Mouse (Mus musculus) brain, embryonic 18.5 days (tissue): ENCODE results near the gene Itpr1.

ENCODE experiments used
- DNase-seq: peaks from one replicate; pipeline ENCODE4 v3.0.0-alpha.2; 2012; ENCODE audit warnings: low read depth, low spot score

Itpr1 gene

DNA sequence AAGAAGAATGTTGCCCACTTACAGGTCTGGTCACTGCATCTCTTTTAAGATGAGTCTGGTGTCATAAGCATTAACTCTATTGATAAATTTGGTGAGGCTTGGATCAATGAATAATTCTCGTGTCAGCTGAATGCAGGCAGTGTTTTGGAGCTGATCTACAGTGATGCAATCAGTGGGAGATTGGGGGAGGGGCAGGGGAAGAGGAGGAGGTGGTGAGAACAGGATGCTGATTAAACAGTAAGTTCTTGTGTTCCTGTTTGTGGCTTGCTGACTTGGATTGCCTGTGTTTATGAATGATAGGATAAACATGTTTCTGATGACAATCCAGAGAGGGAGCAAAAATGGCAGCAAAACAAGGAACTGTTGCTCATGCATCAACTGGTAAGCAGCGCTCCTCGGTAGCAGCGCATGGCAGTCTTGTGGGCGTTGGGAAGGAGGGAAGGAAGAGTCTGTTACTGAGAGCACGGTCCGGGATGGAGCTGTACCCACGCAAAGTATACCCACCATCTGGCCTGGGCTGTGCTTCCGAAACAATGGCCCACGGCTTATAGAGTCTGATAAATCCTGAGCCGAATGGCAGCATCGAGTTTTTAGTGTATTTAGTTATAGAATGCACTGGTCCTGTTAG is 64.1 kb downstream of the Itpr1 start:
- DNase-seq = no peak

DNA sequence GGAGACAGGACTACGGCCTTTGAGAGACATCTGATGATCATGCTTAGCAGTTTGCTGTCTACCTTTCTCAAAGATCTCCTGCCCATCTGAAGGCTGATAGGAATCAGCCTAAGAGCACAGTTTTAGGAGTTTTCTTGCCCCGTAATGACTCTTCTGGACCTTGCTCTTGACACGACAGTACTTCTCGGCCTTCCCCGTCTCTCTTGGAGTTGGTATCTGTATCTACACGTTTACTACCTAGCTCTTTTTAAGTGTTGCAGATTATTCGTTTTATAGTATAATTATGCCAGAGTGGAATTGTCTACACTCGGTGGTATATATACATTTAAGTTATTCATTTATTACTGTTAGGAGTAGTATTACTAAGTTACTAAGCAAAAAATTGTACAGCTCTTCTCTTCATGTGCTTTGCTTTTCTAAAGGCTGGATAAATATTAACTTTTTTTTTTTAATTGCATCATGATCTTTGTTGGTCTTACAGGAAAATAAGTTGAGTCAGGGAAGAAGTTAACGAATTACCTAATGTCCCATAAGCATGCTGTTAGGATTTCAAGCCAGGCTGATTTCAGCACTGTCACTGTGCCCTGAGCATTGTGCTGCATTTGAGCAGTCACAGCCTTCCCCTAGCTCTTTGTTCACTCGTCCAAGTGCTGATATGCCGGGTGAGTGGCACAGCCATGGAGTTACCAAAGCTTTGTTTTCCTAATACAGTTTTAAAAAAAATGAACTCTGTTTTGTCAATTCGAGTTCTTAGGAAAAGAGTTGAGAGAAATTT is 64.9 kb downstream of the Itpr1 start:
- no peak for DNase-seq

DNA sequence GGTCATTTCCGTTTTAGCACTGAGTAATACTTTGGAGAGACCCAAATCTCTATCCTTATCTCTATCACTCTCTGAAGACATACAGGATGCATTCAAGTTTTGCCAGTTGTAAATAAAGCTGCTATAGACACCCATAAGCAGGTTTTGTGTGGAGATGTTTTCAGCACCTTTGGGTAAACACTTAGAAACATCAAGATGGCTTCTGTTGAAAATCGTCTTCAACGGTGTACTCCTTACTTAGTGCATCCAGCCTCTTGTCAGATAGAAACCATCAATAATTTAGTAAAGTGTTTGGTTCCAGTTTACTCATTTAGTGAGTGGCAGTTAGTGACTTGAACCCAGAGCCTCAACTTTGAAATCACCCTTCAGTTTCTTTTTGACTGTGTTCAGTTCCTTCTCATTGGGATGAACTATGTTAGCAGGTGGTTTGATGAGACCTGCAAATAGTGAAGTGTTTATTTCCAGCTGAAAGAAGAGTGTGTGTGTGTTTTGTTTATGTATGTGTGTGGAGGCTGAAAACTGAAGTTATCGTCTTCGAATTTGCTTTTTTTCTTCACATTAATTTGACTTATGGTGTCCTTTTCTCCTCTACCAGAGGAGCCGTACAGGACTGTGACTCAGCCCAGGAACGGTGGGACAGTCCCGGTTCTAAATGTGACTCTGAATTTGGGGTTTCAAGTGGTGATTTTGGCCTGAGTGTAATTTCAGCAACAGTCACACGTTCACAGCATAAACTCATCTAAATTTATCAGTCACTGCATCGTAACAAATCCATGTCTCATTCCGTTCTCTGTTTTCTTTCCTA is 66.1 kb downstream of the Itpr1 start:
- DNase-seq = no peak

DNA sequence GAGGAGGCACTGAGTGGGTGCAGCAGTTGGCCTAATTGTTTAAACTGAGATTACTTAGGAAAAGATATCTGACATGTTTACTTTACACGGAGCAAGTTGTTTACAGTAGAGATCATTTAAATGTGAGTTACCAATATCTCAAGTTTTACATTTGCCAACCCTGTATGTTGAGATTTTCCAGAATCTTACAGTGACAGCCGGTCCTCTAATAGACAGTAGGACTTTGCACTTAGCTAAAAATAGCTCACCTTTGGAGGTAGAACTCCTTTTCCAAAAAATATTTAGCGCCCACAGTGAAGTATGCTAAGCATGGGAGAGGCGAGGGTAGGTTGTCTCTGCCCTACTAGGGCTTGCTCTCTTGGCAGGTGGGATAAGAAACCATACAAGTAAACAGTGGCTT is 69.2 kb downstream of the Itpr1 start:
- DNase-seq = no peak

DNA sequence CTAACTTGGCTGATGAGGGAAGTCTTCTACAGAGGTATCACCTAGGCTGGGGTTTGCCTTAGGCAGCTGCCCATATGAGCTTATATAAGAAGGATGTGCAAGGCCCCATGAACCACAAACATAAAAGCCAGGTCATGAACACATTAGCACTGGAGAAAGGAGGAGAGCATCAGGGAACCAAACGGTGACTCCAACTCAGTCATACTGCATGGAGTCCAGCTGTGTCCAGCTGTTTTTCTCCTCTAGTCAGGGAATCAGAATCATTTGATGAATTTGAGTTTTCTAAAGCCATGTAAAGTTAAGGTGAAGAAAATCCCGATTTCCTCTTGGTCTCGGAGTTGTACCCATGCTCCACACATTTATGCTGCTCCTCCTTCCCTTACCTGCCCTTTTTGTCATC is 69.7 kb downstream of the Itpr1 start:
- DNase-seq = no peak

DNA sequence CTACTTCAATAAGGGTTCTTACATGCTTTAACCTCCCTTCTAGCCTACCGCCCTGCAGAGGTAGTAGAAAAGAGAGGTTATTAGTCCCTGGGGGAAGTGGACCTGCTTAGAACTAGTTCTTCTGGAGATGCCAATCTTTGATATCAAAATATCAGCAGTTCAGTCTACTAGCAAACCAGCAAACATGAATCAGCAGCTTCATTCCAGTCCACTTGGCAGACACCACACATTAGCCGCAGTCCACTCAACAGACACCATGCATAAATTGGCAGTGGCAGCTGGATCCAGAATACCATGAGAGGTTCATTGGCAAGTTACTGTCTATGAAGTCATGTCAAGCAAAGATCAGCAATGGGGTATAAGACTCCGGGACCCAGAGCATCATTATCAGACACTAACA is 71.8 kb downstream of the Itpr1 start:
- DNase-seq = no peak

DNA sequence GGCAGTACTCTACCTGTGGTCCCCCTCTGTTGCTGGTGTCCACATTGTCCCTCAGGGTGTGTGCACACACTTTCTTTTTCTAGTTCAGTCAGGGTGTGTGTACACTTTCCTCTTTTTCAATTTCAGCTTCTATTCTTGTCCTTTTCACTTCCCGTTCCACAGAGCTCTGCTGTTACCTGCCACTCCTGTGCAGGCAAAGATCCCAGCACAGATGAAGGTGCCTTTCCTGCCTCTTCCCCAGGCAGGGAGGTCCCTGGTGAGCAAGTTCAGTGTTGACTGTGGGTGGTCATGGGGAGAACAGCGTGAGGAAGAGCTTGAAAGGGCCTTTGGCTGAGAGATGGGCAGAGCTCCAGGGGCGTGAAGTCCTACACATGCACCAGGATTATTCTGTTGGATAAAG is 76.1 kb downstream of the Itpr1 start:
- no peak for DNase-seq

DNA sequence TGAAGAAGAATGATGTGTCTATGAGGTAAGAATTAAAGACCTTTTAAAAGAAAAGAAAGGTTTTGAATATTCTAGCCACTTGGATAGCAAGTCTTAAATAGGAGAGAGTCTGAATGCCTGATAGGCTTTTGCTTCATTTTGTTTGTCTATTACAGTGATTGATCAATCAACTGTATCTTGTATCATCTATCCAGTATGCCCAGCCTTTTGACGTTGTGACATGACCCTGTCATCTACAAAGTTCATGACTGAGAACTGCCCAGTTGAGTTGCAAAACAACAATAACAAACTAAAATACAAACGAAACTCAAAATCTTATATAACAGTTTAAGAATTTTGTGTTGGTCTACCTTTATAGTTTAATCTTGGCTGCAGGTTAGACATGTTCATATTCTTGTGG is 78.1 kb downstream of the Itpr1 start:
- no peak for DNase-seq

DNA sequence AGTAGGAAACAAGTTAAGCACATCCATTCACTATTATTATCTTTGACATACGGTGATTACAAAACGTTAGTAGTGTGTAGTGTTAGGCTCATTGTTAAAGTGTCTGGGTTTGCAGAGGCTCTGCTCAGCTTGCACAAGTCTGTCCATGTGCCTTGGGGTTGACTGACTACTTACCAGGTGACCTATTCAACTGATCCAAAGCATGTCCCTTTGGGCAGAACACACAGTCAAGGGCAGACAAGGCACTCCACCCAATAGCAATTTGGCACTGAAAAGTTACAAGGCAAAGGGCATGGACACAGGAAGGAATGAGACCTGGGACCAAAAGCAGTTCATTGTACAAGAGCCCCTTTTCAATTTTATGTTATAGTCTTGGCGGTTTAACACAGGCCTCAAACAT is 78.7 kb downstream of the Itpr1 start:
- no peak for DNase-seq

DNA sequence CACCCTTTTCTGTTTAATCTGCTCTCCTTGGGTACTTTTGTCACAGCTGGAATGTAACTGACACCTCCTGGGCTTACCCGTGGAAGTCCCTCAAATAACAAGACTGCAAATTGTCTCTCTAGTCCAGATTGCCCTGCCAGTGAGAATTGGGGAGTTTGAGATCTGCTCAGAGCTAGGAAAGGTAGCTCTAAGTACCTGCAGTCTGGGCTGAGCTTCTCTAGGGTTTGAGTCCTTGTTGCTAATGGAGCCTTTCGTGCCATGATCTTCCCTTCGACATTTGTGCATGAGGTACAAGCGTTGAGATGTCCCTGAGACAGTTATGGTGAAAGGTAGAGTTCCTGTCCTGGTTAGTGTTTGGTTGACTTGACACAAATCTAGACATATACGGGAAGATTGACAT is 89.0 kb downstream of the Itpr1 start:
- DNase-seq = no peak

DNA sequence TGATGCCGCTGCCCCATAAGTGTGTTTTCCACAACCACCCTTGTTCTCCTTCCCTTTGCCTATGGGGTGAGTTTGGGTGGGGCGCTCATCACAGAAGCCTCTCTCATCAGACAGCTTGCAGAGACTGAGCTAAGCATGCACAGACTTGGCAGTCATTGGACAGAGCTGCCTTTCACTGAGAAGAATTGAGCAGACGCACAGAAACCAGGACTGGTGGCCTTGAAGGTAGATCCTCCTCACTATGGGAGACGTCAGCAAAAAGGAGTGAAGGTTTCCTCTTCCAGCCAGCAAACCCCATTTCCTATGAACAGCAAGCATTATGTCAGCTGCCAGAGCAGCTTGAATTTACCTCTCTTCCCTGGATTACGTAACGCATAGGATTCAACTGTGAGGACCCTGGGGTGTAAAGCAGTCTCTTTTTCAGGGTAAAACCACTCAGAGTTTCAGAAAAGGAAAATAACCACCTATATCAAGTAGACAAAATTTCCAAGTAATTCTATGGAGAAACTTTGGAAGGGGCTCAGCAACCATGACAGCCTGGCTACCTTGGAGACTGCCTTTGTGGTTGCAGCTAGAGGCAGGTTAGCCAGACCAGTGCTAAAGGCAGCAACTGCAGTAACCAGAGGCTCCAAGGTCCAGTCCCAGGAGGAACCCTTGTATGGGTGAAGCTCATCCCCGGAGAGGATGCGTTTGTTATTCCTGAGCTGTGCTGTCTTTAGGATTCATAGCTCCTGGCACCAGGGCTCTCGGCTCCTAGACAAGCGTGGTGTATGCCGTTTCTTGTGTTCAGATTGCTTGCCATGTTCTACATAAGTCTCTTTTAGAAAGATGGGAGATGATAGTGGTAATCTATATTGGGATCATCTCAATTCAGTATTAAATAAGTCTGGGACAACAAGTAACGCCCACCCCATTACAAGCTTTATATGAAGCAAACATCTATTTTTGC is 91.0 kb downstream of the Itpr1 start:
- DNase-seq = no peak

DNA sequence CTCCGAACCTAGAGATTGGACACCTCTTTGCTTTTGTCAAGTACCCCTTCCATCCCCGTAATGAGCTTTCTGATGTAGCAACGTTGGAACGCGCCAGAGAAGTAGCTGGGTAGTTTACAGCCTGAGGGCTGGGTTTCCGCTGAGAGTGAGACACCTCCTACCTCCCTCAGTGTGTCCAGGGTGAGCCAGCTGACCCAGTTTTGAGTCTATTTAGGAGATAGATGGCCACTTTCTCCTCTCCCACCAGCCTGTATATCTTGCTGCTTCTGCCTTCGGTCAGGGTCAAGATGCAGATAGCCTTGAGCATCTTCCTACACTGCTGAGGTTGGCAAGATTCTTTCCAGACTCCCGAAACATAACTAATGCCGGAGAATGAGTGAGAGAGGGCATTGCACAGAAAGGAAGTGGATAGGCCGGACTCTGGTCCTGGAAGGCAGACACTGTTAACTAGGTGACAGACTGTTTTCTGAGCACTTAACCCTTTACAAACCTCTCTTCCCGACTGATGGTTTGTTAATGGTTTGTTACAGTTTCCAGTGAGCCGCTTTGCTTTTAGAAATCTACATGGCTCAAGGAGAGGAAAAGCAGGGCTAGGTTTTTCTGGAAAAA is 92.4 kb downstream of the Itpr1 start:
- no peak for DNase-seq

DNA sequence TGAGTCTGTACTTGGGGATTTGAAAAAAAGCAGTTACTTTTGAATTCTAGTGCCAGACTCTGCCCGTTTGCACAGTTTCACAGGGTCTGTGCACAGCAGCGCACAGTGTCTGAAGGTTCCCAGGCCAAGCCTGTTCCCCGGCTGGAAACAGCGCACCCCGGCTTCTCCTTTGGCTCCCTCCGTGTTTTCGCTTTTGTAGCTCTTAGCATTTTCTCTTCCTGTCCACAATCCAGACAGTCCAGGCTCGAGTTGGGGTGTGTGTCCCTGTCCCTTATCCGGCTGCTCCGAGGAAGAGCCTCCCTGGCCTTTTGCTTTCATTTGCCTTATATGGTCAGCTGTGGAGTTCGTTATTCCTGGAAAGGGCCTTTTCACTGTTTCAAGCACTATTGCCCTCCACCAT is 93.3 kb downstream of the Itpr1 start:
- DNase-seq = no peak

DNA sequence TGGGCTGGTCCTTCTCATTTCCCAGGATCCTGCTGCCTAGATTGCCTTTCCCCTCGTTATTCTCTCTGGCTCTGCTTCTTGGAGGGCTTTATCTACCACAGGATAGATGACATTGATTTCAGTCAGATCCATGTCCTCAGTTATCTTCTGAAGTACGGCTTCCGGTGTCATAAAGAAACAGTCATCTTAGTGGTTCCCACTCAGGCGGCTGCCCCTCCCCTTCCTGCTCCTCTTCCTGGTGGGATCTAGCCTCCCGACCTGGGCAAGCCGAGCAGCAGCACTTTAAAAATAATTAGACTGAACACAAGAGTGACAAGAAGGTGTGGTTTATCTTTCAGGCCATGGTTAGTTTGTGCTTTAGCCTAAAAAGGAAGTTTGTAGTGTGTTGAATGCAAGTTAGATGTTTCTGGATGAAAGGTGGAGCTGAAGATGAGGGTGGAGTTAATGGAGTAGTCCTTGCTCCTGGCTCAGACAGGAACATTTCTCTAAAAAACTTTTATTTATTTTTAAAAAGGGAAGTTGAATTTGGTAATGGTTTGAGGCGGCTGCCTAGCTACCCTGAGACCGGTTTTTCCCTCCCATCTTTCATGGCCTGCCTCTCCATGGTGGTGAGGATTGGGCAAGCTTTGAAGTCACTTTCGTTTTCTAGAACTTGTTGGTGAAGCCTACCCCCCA is 94.2 kb downstream of the Itpr1 start:
- DNase-seq = no peak

DNA sequence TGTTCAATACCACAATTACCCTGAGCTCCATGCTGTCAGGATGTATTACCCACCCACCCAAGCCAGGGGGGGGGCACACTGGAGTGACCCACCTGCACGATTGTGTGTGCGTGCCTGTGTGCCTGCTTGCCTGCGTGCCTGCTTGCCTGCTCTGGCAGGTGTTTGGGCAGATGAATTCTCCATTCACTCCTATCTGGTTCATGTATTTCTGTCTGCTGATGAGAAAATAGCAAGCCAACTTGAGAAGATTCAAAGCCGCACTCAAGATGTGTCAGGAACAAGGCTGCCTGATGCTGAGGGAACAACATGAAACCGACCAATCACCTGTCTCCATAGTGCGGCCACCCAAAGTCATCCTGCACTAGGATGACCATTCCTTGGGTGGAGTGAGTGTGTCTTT is 94.9 kb downstream of the Itpr1 start:
- no peak for DNase-seq

DNA sequence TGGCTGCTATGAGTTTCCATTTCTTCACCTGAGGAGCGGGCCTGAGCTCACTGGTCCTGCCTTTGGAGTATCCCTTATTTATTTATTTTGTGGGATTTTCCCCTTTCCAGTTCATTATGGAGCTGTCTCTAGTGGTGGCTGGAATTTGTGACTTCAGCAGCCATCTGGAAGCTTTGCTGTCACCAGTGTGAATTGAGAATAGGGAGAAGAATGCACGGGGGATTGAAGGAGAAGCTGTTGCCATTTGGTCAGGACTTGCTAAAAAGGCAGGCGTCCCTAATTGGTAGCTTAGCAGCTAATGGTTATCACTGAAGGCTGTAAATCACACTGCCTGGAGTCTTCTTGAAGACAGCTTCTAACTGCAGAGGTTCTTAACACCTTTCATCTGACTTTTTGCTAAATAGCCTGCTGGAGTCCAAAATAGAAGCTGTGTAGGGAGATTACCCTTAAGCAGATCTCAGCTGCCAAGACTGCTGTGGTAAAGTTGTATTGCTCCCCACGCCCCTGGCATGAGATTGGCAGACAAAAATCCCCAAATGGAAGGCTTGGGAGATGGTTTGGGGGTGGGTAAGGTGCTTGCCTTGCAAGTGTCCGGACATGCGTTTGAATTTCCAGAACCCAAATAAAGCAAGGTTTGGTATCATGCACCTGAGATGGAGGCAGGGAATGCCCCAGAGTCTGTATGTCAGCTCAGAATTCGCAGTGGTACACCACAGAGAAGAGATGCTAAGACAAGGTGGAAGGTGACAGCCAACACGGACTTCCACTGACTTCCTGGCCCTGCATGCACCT is 96.7 kb downstream of the Itpr1 start:
- no peak for DNase-seq

DNA sequence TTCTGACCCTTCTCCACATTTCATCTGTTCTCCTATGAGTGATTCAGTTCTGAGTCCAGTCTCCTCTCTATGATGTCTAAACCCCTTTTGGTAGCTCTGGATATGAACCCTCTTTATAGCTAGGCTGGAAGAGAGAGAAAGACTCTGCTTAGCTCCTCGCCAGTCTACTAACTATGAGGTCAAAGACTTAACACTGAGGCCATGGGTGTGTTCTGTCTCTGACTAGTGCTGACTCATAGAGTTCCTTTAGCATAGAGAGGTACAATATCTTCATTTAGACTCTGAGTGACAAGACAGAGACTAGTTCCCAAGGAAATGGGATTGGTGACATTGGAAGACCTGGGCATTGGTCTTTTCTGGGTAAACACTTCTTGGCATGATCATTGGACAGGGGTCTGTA is 100.2 kb downstream of the Itpr1 start:
- no peak for DNase-seq

DNA sequence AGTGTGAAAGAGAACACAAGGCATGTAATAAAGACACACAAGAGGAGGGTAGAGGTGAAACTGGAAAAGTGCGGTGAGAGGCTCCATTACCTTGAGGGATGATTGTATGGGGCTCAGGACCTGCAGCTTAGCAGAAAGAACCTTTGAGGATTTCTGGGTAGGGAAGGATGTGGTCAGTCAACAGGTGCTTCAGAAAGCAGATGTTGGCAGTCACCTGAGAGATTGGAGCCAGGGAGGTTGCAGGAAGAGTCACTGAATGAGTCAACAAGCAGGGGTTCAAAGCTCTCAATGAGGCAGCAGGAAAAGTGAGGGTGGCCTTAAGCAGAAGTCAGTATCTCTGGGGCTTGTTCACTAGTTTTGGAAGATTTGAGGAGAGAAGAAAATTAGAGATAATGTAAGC is 101.1 kb downstream of the Itpr1 start:
- DNase-seq = no peak

DNA sequence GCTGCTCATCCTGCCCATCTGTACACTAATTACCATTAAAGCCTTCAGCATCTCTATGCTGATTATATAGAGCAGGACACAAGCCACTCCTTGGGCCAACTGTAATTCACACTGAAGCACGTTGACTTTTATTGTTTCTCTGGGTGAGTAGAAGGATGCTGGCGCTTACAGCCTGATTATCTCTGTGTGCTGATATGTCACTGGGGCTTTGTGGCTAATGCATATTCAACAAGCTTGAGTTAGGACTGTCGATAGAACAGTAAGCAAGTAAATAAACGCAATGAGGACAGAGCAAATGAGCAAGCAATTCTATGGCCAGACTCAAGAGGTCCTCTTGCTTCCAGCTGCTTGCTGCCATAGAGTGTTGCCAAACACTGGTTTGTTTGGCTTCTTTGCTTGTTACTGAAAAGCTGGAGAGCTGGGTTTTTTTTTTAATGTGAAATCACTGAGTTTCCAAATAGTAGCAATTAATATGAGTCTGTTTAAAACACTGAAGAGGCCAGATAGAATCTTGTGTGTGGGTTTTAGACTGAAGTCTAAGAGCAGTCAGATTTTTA is 103.5 kb downstream of the Itpr1 start:
- no peak for DNase-seq

DNA sequence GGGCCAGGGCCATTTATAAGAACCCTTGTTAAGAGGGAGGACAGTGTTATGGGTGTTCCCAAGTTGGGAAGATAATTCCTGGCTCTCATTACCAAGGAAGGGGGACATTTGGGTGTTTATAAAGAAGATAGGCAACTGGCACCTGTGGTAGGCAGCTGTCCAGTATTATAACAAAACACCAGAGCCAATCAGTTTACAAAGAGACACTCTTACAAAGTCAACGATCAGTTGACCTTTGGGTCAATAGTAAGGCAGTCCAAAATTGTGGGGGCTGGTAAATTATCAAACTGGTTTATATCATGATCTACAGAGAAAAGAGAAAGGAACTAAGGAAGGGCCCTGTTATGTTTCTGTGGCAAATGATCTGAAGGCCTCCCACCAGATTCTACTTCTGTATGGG is 104.1 kb downstream of the Itpr1 start:
- DNase-seq = no peak
